Mouse (Mus musculus) spleen, postnatal 10 days (tissue): Measurements from ENCODE around the gene Zfp444.
"Not testable (repeated sequence)": the region's sequence is repeated elsewhere in the genome, so short reads cannot be mapped to it uniquely, and the experiment has no call there.

ENCODE experiments used
- DNase-seq, 2 experiments: peaks; one replicate each; pipeline ENCODE4 v3.0.0; 2021 to 2022; ENCODE audit warnings: low spot score in 2 of 2

Gene Zfp444

GRCm38 (mm10) chr7:6214691-6215090 lies 42.7 kb downstream of the Zfp444 start:
- not testable (repeated sequence) for DNase-seq

GRCm38 (mm10) chr7:6220147-6220546 lies 48.1 kb downstream of the Zfp444 start:
- DNase-seq, result no peak

GRCm38 (mm10) chr7:6221978-6222377 lies 50.0 kb downstream of the Zfp444 start, which contains the start of gene Zscan5b:
Gene Zscan5b (plus strand): TSS chr7:6222278.
- no peak for DNase-seq

GRCm38 (mm10) chr7:6228491-6228890 lies 56.5 kb downstream of the Zfp444 start:
- DNase-seq, result not testable (repeated sequence)

- no peak for DNase-seq
Observed at GRCm38 (mm10) chr7:6239787-6240186, 67.8 kb downstream of the Zfp444 start.

- DNase-seq, result peak; percentile 5 to 61
Observed at GRCm38 (mm10) chr7:6240841-6241425, 68.9 kb downstream of the Zfp444 start.
